ENCODE assay signal across 13 mouse cellular contexts in the genomic region with DNA sequence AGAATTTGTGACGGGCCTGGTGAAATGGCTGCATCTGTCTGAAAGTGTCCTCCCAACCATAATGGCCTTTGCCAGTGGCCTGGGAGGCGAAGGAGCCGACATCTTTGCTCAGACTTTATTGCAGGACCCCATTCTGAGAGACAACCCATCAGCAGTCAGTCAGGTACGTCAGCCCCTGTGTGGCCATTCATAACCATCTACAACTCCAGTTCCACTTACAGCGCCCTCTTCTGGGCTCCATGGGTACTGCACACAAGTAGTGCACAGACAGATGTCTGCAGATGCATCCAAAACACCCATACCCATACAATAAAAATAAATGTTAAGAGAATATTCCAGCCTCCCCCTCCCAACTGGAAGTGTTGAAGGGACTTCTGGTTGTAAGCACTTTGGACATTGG. TPM values are rescaled to one million over a fixed set of nuclear protein-coding genes. Genes with fewer than 3 reads are reported as not detected.
DNase-seq lines count a peak whose midpoint lies in the region; ATAC-seq and TF ChIP-seq lines count a peak whose summit lies in the region.
"Had no signal": no experiment of that assay in that cellular context is flagged by ENCODE, and none has a peak within 500 bp of the region (broad histone marks: within the 10 kb centered on the region; RNA-seq: fewer than 3 reads in every experiment).

No protein-coding gene starts in this region.

- no peaks in the 10 kb centered on the region for H3K27me3 ChIP-seq in intestine, postnatal 0 days (replicated peaks; ENCODE audit: control insufficient read depth, insufficient read depth, low read length)
- no peaks in the 10 kb centered on the region for H3K27me3 ChIP-seq in intestine, embryonic 16.5 days (replicated peaks; ENCODE audit: control insufficient read depth, insufficient read depth, low read length)
- no peaks in the 10 kb centered on the region for H3K27me3 ChIP-seq in midbrain, embryonic 15.5 days (replicated peaks)
- H3K27me3 ChIP-seq: forebrain, embryonic 15.5 days; liver, embryonic 13.5 days had no signal

- H3K27ac ChIP-seq in intestine, postnatal 0 days (ENCODE audit: low read depth, low read length) = no peak overlapping the region
- H3K27ac ChIP-seq in intestine, embryonic 16.5 days (ENCODE audit: low read length) = no peak overlapping the region
- H3K27ac ChIP-seq in midbrain, embryonic 15.5 days = no peak overlapping the region
- H3K27ac ChIP-seq: forebrain, embryonic 15.5 days; liver, embryonic 13.5 days had no signal

- no peaks in the 10 kb centered on the region for H3K9me3 ChIP-seq in intestine, postnatal 0 days (ENCODE audit: control insufficient read depth)
- 0 out of 2 replicates have a peak, but pooled peaks cover 2% of the 10 kb centered on the region for H3K9me3 ChIP-seq in intestine, embryonic 16.5 days (ENCODE audit: control insufficient read depth, low read length)
- H3K9me3 ChIP-seq in midbrain, embryonic 15.5 days = no peaks in the 10 kb centered on the region
- H3K9me3 ChIP-seq: forebrain, embryonic 15.5 days; liver, embryonic 13.5 days had no signal

- H3K4me2 ChIP-seq in intestine, postnatal 0 days (replicated peaks; ENCODE audit: low read depth) = no peak overlapping the region
- H3K4me2 ChIP-seq in intestine, embryonic 16.5 days (ENCODE audit: low read depth, low read length) = no peak overlapping the region
- no peak overlapping the region for H3K4me2 ChIP-seq in midbrain, embryonic 15.5 days
- H3K4me2 ChIP-seq: forebrain, embryonic 15.5 days; liver, embryonic 13.5 days had no signal

- H3K36me3 ChIP-seq in intestine, postnatal 0 days (ENCODE audit: control insufficient read depth, insufficient read depth) = peaks cover 13% of the 10 kb centered on the region; the same call in 1 of the 2 replicates
- H3K36me3 ChIP-seq in intestine, embryonic 16.5 days (ENCODE audit: control insufficient read depth, insufficient read depth, low read length) = 0 out of 2 replicates have a peak, but pooled peaks cover 2% of the 10 kb centered on the region
- no peaks in the 10 kb centered on the region for H3K36me3 ChIP-seq in midbrain, embryonic 15.5 days (replicated peaks)
- H3K36me3 ChIP-seq: forebrain, embryonic 15.5 days had no signal

- intact Hi-C loops in left cerebral cortex, postnatal 14 days (cut with DNase I) = no loop called here

- ATAC-seq in intestine, postnatal 0 days = no peak
- no peak for ATAC-seq in intestine, embryonic 16.5 days
- no peak for ATAC-seq in midbrain, embryonic 15.5 days (replicated peaks)
- ATAC-seq: forebrain, embryonic 15.5 days had no signal

- TF ChIP-seq CTCF in intestine, postnatal 0 days (IDR thresholded peaks at IDR 0.05; ENCODE audit: low read depth) = peak; percentile 66

- DNase-seq in 3T3-L1 (ENCODE audit: low read depth, low spot score) (peak; percentile 20), ES-CJ7 (ENCODE audit: low read depth, low spot score) (peak; percentile 54), adipocyte (ENCODE audit: low spot score) (no peak)
- DNase-seq in naive thymus-derived CD4-positive, alpha-beta T cell, adult 2 months (ENCODE audit: low read depth) = peak; percentile 59
- no peak for DNase-seq in left cerebral cortex, postnatal 14 days (ENCODE audit: low spot score in 2 of 2)
- DNase-seq: embryo, embryonic 11 days; liver, embryonic 13.5 days had no signal

- no peak overlapping the region for H3K9ac ChIP-seq in intestine, postnatal 0 days (ENCODE audit: low read depth, low read length)
- H3K9ac ChIP-seq in intestine, embryonic 16.5 days (ENCODE audit: low read depth, low read length) = no peak overlapping the region
- no peak overlapping the region for H3K9ac ChIP-seq in midbrain, embryonic 15.5 days
- H3K9ac ChIP-seq: forebrain, embryonic 15.5 days; liver, embryonic 13.5 days had no signal

- WGBS in intestine, postnatal 0 days = 81% methylated on average over 5 of the region's 5 CpGs
- 80% methylated on average over 5 of the region's 5 CpGs for WGBS in intestine, embryonic 16.5 days
- WGBS in midbrain, embryonic 15.5 days = 77% methylated on average over 5 of the region's 5 CpGs

- H3K4me1 ChIP-seq in intestine, postnatal 0 days (replicated peaks; ENCODE audit: control insufficient read depth, insufficient read depth, low read length) = 0 out of 2 replicates have a peak, but pooled peaks cover 4% of the 10 kb centered on the region
- peaks cover 11% of the 10 kb centered on the region for H3K4me1 ChIP-seq in intestine, embryonic 16.5 days (ENCODE audit: control insufficient read depth, insufficient read depth, low read length)
- H3K4me1 ChIP-seq in midbrain, embryonic 15.5 days = no peaks in the 10 kb centered on the region
- H3K4me1 ChIP-seq: forebrain, embryonic 15.5 days had no signal

- no peak overlapping the region for H3K4me3 ChIP-seq in intestine, postnatal 0 days (ENCODE audit: low read depth, low read length)
- H3K4me3 ChIP-seq in intestine, embryonic 16.5 days (ENCODE audit: low read length) = no peak overlapping the region
- no peak overlapping the region for H3K4me3 ChIP-seq in midbrain, embryonic 15.5 days
- H3K4me3 ChIP-seq: forebrain, embryonic 15.5 days; liver, embryonic 13.5 days; myocyte had no signal

RNA-seq across cellular contexts. Expression of a gene that starts 23.7 kb away (rescaled TPM):
- polyA plus RNA-seq in intestine, postnatal 0 days (2015; fragmentation: Nextera tagmentation; extraction: Ambion mirVana) = 11.0 and 12.2 TPM in 2 replicates
- 16.3 and 17.1 TPM in 2 replicates for polyA plus RNA-seq in intestine, embryonic 16.5 days (2015; fragmentation: Nextera tagmentation; extraction: Ambion mirVana)
- 0.64 and 0.75 TPM in 2 replicates for polyA plus RNA-seq in midbrain, embryonic 15.5 days (2015; fragmentation: Nextera tagmentation; extraction: Ambion mirVana)
- total RNA-seq in left cerebral cortex, postnatal 14 days (2021) = 1 to 10 TPM; 1.1 to 1.8 TPM

RNA-seq across cellular contexts. Expression of a gene that starts 29.5 kb away (rescaled TPM):
- 65.2 and 70.7 TPM in 2 replicates for polyA plus RNA-seq in intestine, postnatal 0 days (2015; fragmentation: Nextera tagmentation; extraction: Ambion mirVana)
- 106 and 121 TPM in 2 replicates for polyA plus RNA-seq in intestine, embryonic 16.5 days (2015; fragmentation: Nextera tagmentation; extraction: Ambion mirVana)
- 0.58 TPM in 1 of 2 replicates, not detected in the other for polyA plus RNA-seq in midbrain, embryonic 15.5 days (2015; fragmentation: Nextera tagmentation; extraction: Ambion mirVana)
- not detected for total RNA-seq in left cerebral cortex, postnatal 14 days (2021)
- polyA plus RNA-seq: forebrain, embryonic 15.5 days; heart, embryonic 14.5 days; myocyte had no signal

Comparison
In these comparisons a context has a peak if more than half of its experiments do, and no peak if none do; other contexts are left out.
1. DNase-seq: peak in 3T3-L1 (single experiment), ES-CJ7 (single experiment) and naive thymus-derived CD4-positive, alpha-beta T cell, adult 2 months (single experiment); none in left cerebral cortex, postnatal 14 days (0 of 2) and adipocyte (single experiment).
2. RNA of a gene that starts 29.5 kb away (polyA plus RNA-seq): 106 to 121 TPM in intestine, embryonic 16.5 days and 65.2 to 70.7 TPM in intestine, postnatal 0 days; 0.58 TPM in midbrain, embryonic 15.5 days; every median in the first group is over 10 times any median in the second.